Mouse (Mus musculus): ENCODE data around the gene Tubb2b. TPM values are rescaled to one million over a fixed set of nuclear protein-coding genes. Genes with fewer than 3 reads are reported as not detected.

Gene Tubb2b
- polyA plus RNA-seq, 1 experiment from 2014 or later, result 1.4 TPM

GRCm38 (mm10) chr13:34087052-34087812 is 43.0 kb downstream of the Tubb2b start:
- no peak for ATAC-seq (ENCODE audit: insufficient read depth)
- H3K27ac ChIP-seq (replicated peaks), result no peak overlapping the region
- H3K9ac ChIP-seq, result no peak overlapping the region
- H3K4me1 ChIP-seq (replicated peaks), result no peaks in the 10 kb centered on the region
- 58% methylated on average over 7 of the region's 7 CpGs for WGBS (ENCODE audit: insufficient replicate concordance)
- no peaks in the 10 kb centered on the region for H3K9me3 ChIP-seq (replicated peaks)
- no peak overlapping the region for H3K4me2 ChIP-seq
- no peaks in the 10 kb centered on the region for H3K27me3 ChIP-seq
- no peaks in the 10 kb centered on the region for H3K36me3 ChIP-seq (replicated peaks)
- H3K4me3 ChIP-seq (replicated peaks), result no peak overlapping the region

GRCm38 (mm10) chr13:34084026-34084750 is 46.1 kb downstream of the Tubb2b start:
- 57% methylated on average over 9 of the region's 9 CpGs for WGBS (ENCODE audit: insufficient replicate concordance)
- H3K27ac ChIP-seq (replicated peaks), result no peak overlapping the region

GRCm38 (mm10) chr13:34081926-34082325 is 48.3 kb downstream of the Tubb2b start:
- Histone ChIP-seq H3K9me3 (replicated peaks) (no peaks in the 10 kb centered on the region), H3K27me3 (0 out of 2 replicates have a peak, but pooled peaks cover 7% of the 10 kb centered on the region), H3K4me3 (replicated peaks) (no peak overlapping the region), H3K27ac (replicated peaks) (no peak overlapping the region), H3K9ac (no peak overlapping the region), H3K36me3 (replicated peaks) (no peaks in the 10 kb centered on the region), H3K4me2 (no peak overlapping the region), H3K4me1 (replicated peaks) (peaks cover 18% of the 10 kb centered on the region)
- ATAC-seq (ENCODE audit: insufficient read depth), result no peak
- WGBS (ENCODE audit: insufficient replicate concordance), result 65% methylated on average over 4 of the region's 4 CpGs

More at GRCm38 (mm10) chr13:34084026-34084750, 46.1 kb downstream of the Tubb2b start:
- no peaks in the 10 kb centered on the region for H3K9me3 ChIP-seq (replicated peaks)
- no peak overlapping the region for H3K9ac ChIP-seq
- H3K4me1 ChIP-seq (replicated peaks), result no peaks in the 10 kb centered on the region
- no peak overlapping the region for H3K4me2 ChIP-seq
- H3K4me3 ChIP-seq (replicated peaks), result no peak overlapping the region
- no peaks in the 10 kb centered on the region for H3K36me3 ChIP-seq (replicated peaks)
- H3K27me3 ChIP-seq, result 0 out of 2 replicates have a peak, but pooled peaks cover 7% of the 10 kb centered on the region
- no peak for ATAC-seq (ENCODE audit: insufficient read depth)

GRCm38 (mm10) chr13:34079801-34080200 is 50.5 kb downstream of the Tubb2b start:
- Histone ChIP-seq H3K9me3 (replicated peaks) (no peaks in the 10 kb centered on the region), H3K36me3 (replicated peaks) (peaks cover 3% of the 10 kb centered on the region; the same call in 1 of the 2 replicates), H3K4me2 (no peak overlapping the region), H3K27me3 (0 out of 2 replicates have a peak, but pooled peaks cover 7% of the 10 kb centered on the region), H3K27ac (replicated peaks) (no peak overlapping the region), H3K9ac (no peak overlapping the region), H3K4me1 (replicated peaks) (peaks cover 25% of the 10 kb centered on the region), H3K4me3 (replicated peaks) (no peak overlapping the region)
- WGBS (ENCODE audit: insufficient replicate concordance), result 44% methylated on average over 3 of the region's 3 CpGs
- ATAC-seq (ENCODE audit: insufficient read depth), result no peak

- H3K9ac ChIP-seq, result peak overlapping the region; percentile 79
- H3K27ac ChIP-seq (replicated peaks), result no peak overlapping the region
- 0 out of 2 replicates have a peak, but pooled peaks cover 7% of the 10 kb centered on the region for H3K27me3 ChIP-seq
- 27% methylated on average over 16 of the region's 16 CpGs for WGBS (ENCODE audit: insufficient replicate concordance)
- no peaks in the 10 kb centered on the region for H3K9me3 ChIP-seq (replicated peaks)
- peak overlapping the region; percentile 96 for H3K4me2 ChIP-seq
- no peak for ATAC-seq (ENCODE audit: insufficient read depth)
- H3K36me3 ChIP-seq (replicated peaks), result peaks cover 3% of the 10 kb centered on the region; the same call in 1 of the 2 replicates
- peaks cover 25% of the 10 kb centered on the region for H3K4me1 ChIP-seq (replicated peaks)
- peak overlapping the region; percentile 73 for H3K4me3 ChIP-seq (replicated peaks)
Measured at GRCm38 (mm10) chr13:34078500-34079280, 51.6 kb downstream of the Tubb2b start.

- WGBS (ENCODE audit: insufficient replicate concordance), result under 1% methylated on average over 45 of the region's 45 CpGs
- peak; percentile 88 for ATAC-seq (ENCODE audit: insufficient read depth)
- H3K27ac ChIP-seq (replicated peaks), result peak within 1 kb of the TSS; percentile 75
- peak within 1 kb of the TSS; percentile 96 for H3K4me2 ChIP-seq
- H3K4me1 ChIP-seq (replicated peaks), result peaks cover 25% of the 10 kb centered on the region
- no peaks in the 10 kb centered on the region for H3K9me3 ChIP-seq (replicated peaks)
- peak within 1 kb of the TSS; percentile 79 for H3K9ac ChIP-seq
- H3K36me3 ChIP-seq (replicated peaks), result peaks cover 3% of the 10 kb centered on the region; the same call in 1 of the 2 replicates
- peak within 1 kb of the TSS; percentile 73 for H3K4me3 ChIP-seq (replicated peaks)
- 0 out of 2 replicates have a peak, but pooled peaks cover 7% of the 10 kb centered on the region for H3K27me3 ChIP-seq
Measured at GRCm38 (mm10) chr13:34077492-34078271, 52.6 kb downstream of the Tubb2b start, which contains the start of gene Tubb2a. Tubb2a (minus strand) TSS chr13:34078007.

Other genes with a start within 250 kb of the Tubb2b start
- not detected in 2 replicates for gene Serpinb6c, start 224.8 kb downstream of the Tubb2b start, polyA plus RNA-seq (2015; fragmentation: Nextera tagmentation; extraction: Ambion mirVana)
- gene Nqo2, start 165.8 kb downstream of the Tubb2b start, polyA plus RNA-seq (2015; fragmentation: Nextera tagmentation; extraction: Ambion mirVana), result 26.0 and 27.0 TPM in 2 replicates
- 11.6 and 12.5 TPM in 2 replicates for gene Ripk1, start 128.1 kb downstream of the Tubb2b start, polyA plus RNA-seq (2015; fragmentation: Nextera tagmentation; extraction: Ambion mirVana)
- 15.8 and 16.1 TPM in 2 replicates for gene Serpinb6a, start 127.7 kb downstream of the Tubb2b start, polyA plus RNA-seq (2015; fragmentation: Nextera tagmentation; extraction: Ambion mirVana)
- 47.6 and 49.2 TPM in 2 replicates for gene Bphl, start 92.9 kb downstream of the Tubb2b start, polyA plus RNA-seq (2015; fragmentation: Nextera tagmentation; extraction: Ambion mirVana)
- gene Tubb2a, start 52.5 kb downstream of the Tubb2b start, polyA plus RNA-seq (2015; fragmentation: Nextera tagmentation; extraction: Ambion mirVana), result 62.6 and 74.2 TPM in 2 replicates
- 26.0 and 30.0 TPM in 2 replicates for gene Psmg4, start 32.5 kb upstream of the Tubb2b start, polyA plus RNA-seq (2015; fragmentation: Nextera tagmentation; extraction: Ambion mirVana)
- gene Slc22a23, start 214.7 kb upstream of the Tubb2b start, polyA plus RNA-seq (2015; fragmentation: Nextera tagmentation; extraction: Ambion mirVana), result 7.4 and 9.1 TPM in 2 replicates